Comparison of ENCODE assay signal across 13 mouse cellular contexts in genomic region chr4:13536324-13537220, GRCm38 (mm10).
A peak's percentile ranks its signal among the peaks of the same experiment; 100 is the strongest.
DNase-seq lines count a peak whose midpoint lies in the region; ATAC-seq lines count a peak whose summit lies in the region.
"Had no signal": no experiment of that assay in that cellular context is flagged by ENCODE, and none has a peak within 500 bp of the region (broad histone marks: within the 10 kb centered on the region; RNA-seq: fewer than 3 reads in every experiment).

No protein-coding gene starts in this region.

- H3K36me3 ChIP-seq in forebrain, embryonic 15.5 days: no peaks in the 10 kb centered on the region
- H3K36me3 ChIP-seq in forebrain, embryonic 12.5 days (replicated peaks): no peaks in the 10 kb centered on the region
- H3K36me3 ChIP-seq in forebrain, embryonic 16.5 days (ENCODE audit: control insufficient read depth, insufficient read depth): no peaks in the 10 kb centered on the region
- H3K36me3 ChIP-seq in liver, embryonic 11.5 days (ENCODE audit: control insufficient read depth, insufficient read depth, low read length): no peaks in the 10 kb centered on the region
- H3K36me3 ChIP-seq: liver, embryonic 12.5 days had no signal

- ATAC-seq in forebrain, embryonic 15.5 days (replicated peaks): peak; percentile 93
- no peak for ATAC-seq in forebrain, embryonic 12.5 days (ENCODE audit: low FRiP score)
- ATAC-seq in forebrain, embryonic 16.5 days: peak; percentile 89
- no peak for ATAC-seq in liver, embryonic 11.5 days (replicated peaks; ENCODE audit: low FRiP score)
- ATAC-seq: liver, embryonic 12.5 days had no signal

- DNase-seq in 3T3-L1 (ENCODE audit: low read depth, low spot score): peak; percentile 18
- DNase-seq in layer of hippocampus, adult 9-10 months (ENCODE audit: low spot score): peak; percentile 20
- DNase-seq in cerebellum, postnatal 36 days: no peak
- DNase-seq in ovary, postnatal 36 days (ENCODE audit: low spot score): no peak
- no peak for DNase-seq in liver, embryonic 11.5 days (ENCODE audit: low spot score)
- DNase-seq: adrenal gland, postnatal 36 days; cerebellum, postnatal 10 days; left cerebral cortex, postnatal 4 days had no signal

- no peaks in the 10 kb centered on the region for H3K9me3 ChIP-seq in forebrain, embryonic 15.5 days
- no peaks in the 10 kb centered on the region for H3K9me3 ChIP-seq in forebrain, embryonic 12.5 days
- no peaks in the 10 kb centered on the region for H3K9me3 ChIP-seq in forebrain, embryonic 16.5 days (ENCODE audit: control insufficient read depth, low read length)
- no peaks in the 10 kb centered on the region for H3K9me3 ChIP-seq in liver, embryonic 11.5 days (ENCODE audit: control insufficient read depth, low read length)
- H3K9me3 ChIP-seq: liver, embryonic 12.5 days; megakaryocyte, embryonic 14.5 days had no signal

- H3K27ac ChIP-seq in forebrain, embryonic 15.5 days (replicated peaks): peak overlapping the region; percentile 61
- no peak overlapping the region for H3K27ac ChIP-seq in forebrain, embryonic 12.5 days
- H3K27ac ChIP-seq in forebrain, embryonic 16.5 days (ENCODE audit: low read length): peak overlapping the region; percentile 17
- H3K27ac ChIP-seq in liver, embryonic 11.5 days (ENCODE audit: low read depth, low read length): no peak overlapping the region
- H3K27ac ChIP-seq: liver, embryonic 12.5 days had no signal

- H3K9ac ChIP-seq in forebrain, embryonic 15.5 days (replicated peaks): no peak overlapping the region
- no peak overlapping the region for H3K9ac ChIP-seq in forebrain, embryonic 12.5 days
- H3K9ac ChIP-seq in forebrain, embryonic 16.5 days (replicated peaks; ENCODE audit: low read depth, low read length): no peak overlapping the region
- H3K9ac ChIP-seq in liver, embryonic 11.5 days (ENCODE audit: low read depth, low read length): no peak overlapping the region
- H3K9ac ChIP-seq: liver, embryonic 12.5 days had no signal

- WGBS in forebrain, embryonic 15.5 days: 19% methylated on average over 7 of the region's 7 CpGs
- WGBS in forebrain, embryonic 12.5 days: 60% methylated on average over 7 of the region's 7 CpGs
- WGBS in forebrain, embryonic 16.5 days: 17% methylated on average over 7 of the region's 7 CpGs
- 67% methylated on average over 7 of the region's 7 CpGs for WGBS in liver, embryonic 11.5 days

- H3K4me3 ChIP-seq in forebrain, embryonic 15.5 days: no peak overlapping the region
- no peak overlapping the region for H3K4me3 ChIP-seq in forebrain, embryonic 12.5 days (replicated peaks)
- H3K4me3 ChIP-seq in forebrain, embryonic 16.5 days (replicated peaks; ENCODE audit: low read length): no peak overlapping the region
- no peak overlapping the region for H3K4me3 ChIP-seq in liver, embryonic 11.5 days (ENCODE audit: low read depth, low read length)
- H3K4me3 ChIP-seq: liver, embryonic 12.5 days; megakaryocyte, embryonic 14.5 days had no signal

- H3K4me1 ChIP-seq in forebrain, embryonic 15.5 days: peaks cover 14% of the 10 kb centered on the region
- no peaks in the 10 kb centered on the region for H3K4me1 ChIP-seq in forebrain, embryonic 12.5 days
- H3K4me1 ChIP-seq in forebrain, embryonic 16.5 days (replicated peaks; ENCODE audit: control insufficient read depth, insufficient read depth, low read length): peaks cover 13% of the 10 kb centered on the region
- no peaks in the 10 kb centered on the region for H3K4me1 ChIP-seq in liver, embryonic 11.5 days (replicated peaks; ENCODE audit: control insufficient read depth, insufficient read depth, low read length)
- H3K4me1 ChIP-seq: liver, embryonic 12.5 days; megakaryocyte, embryonic 14.5 days had no signal

- no peaks in the 10 kb centered on the region for H3K27me3 ChIP-seq in forebrain, embryonic 15.5 days
- H3K27me3 ChIP-seq in forebrain, embryonic 12.5 days: no peaks in the 10 kb centered on the region; the same call in 1 of the 2 replicates
- H3K27me3 ChIP-seq in forebrain, embryonic 16.5 days (replicated peaks; ENCODE audit: control insufficient read depth, insufficient read depth, low read length): no peaks in the 10 kb centered on the region
- no peaks in the 10 kb centered on the region for H3K27me3 ChIP-seq in liver, embryonic 11.5 days (replicated peaks; ENCODE audit: control insufficient read depth, insufficient read depth, low read length)
- H3K27me3 ChIP-seq: liver, embryonic 12.5 days; megakaryocyte, embryonic 14.5 days had no signal

- peak overlapping the region; percentile 5; the same call in 1 of the 2 replicates for H3K4me2 ChIP-seq in forebrain, embryonic 15.5 days (replicated peaks)
- H3K4me2 ChIP-seq in forebrain, embryonic 12.5 days: no peak overlapping the region
- no peak overlapping the region for H3K4me2 ChIP-seq in forebrain, embryonic 16.5 days (ENCODE audit: low read length)
- H3K4me2 ChIP-seq in liver, embryonic 11.5 days: no peak overlapping the region
- H3K4me2 ChIP-seq: liver, embryonic 12.5 days had no signal

Comparison
In these comparisons a context has a peak if more than half of its experiments do, and no peak if none do; other contexts are left out.
1. ATAC-seq: peak in forebrain, embryonic 15.5 days (single experiment) and forebrain, embryonic 16.5 days (single experiment); none in forebrain, embryonic 12.5 days (single experiment) and liver, embryonic 11.5 days (single experiment).
2. H3K27ac ChIP-seq: peak in forebrain, embryonic 15.5 days (single experiment) and forebrain, embryonic 16.5 days (single experiment); none in forebrain, embryonic 12.5 days (single experiment) and liver, embryonic 11.5 days (single experiment).
3. DNase-seq: peak in 3T3-L1 (single experiment) and layer of hippocampus, adult 9-10 months (single experiment); none in cerebellum, postnatal 36 days (0 of 2), ovary, postnatal 36 days (single experiment) and liver, embryonic 11.5 days (single experiment).